In the genomic region with DNA sequence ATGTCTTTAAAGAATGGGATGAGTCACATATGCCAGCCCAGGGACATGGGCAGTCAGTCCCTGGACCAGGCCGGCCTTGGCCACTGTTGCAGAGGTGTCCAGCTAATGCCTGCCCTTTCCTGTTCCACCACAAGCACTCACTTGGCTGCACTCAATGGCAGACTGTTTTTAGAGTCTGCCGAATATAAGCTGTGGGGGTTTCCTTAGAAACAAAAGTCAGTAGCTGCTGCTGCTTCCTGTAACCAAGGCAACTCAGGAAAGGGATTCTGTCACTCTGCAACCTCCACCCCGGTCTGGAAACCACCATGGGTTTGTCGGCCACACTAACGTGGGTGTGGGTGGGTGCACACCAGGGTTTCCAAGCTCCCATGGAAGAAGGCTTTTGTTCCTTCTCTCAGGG, we compare ENCODE assay signal across 8 mouse cellular contexts.
A peak's percentile ranks its signal among the peaks of the same experiment; 100 is the strongest.
DNase-seq lines count a peak whose midpoint lies in the region; ATAC-seq lines count a peak whose summit lies in the region.

No protein-coding gene starts in this region.

- 51% methylated on average over 5 of the region's 5 CpGs for WGBS in heart, embryonic 10.5 days
- 27% methylated on average over 5 of the region's 5 CpGs for WGBS in midbrain, embryonic 13.5 days

- no peaks in the 10 kb centered on the region for H3K9me3 ChIP-seq in heart, embryonic 10.5 days
- H3K9me3 ChIP-seq in midbrain, embryonic 13.5 days = no peaks in the 10 kb centered on the region

- 0 out of 2 replicates have a peak overlapping the region, but pooled peaks have one; percentile 10 for H3K9ac ChIP-seq in midbrain, embryonic 13.5 days (replicated peaks)

- DNase-seq in gastrocnemius, adult 18-20 months (ENCODE audit: low spot score) = peak; percentile 47
- no peak for DNase-seq in gastrocnemius, postnatal 14 days
- DNase-seq in adrenal gland, postnatal 10 days = peak; percentile 75
- DNase-seq in heart, embryonic 10.5 days (ENCODE audit: low spot score) = no peak
- peak; percentile 47 to 67 for DNase-seq in layer of hippocampus, adult 8-10 months (ENCODE audit: low spot score in 2 of 2)
- DNase-seq in thymus, postnatal 0 days (ENCODE audit: low spot score) = peak; percentile 63
- no peak for DNase-seq in gastrocnemius, postnatal 4 days (ENCODE audit: low spot score in 2 of 2)

- H3K4me1 ChIP-seq in heart, embryonic 10.5 days = peaks cover 94% of the 10 kb centered on the region
- H3K4me1 ChIP-seq in midbrain, embryonic 13.5 days (replicated peaks) = peaks cover 13% of the 10 kb centered on the region

- peaks cover 7% of the 10 kb centered on the region; the same call in 1 of the 2 replicates for H3K36me3 ChIP-seq in heart, embryonic 10.5 days
- no peaks in the 10 kb centered on the region for H3K36me3 ChIP-seq in midbrain, embryonic 13.5 days

- H3K4me3 ChIP-seq in heart, embryonic 10.5 days = no peak overlapping the region
- H3K4me3 ChIP-seq in midbrain, embryonic 13.5 days (replicated peaks) = no peak overlapping the region

- intact Hi-C loops in gastrocnemius, postnatal 14 days (cut with DNase I; ENCODE audit: low total_unique reads) = no loop called here

- ATAC-seq in midbrain, embryonic 13.5 days = peak; percentile 34

- H3K27ac ChIP-seq in heart, embryonic 10.5 days = peak overlapping the region; percentile 62
- H3K27ac ChIP-seq in midbrain, embryonic 13.5 days = peak overlapping the region; percentile 30; the same call in 1 of the 2 replicates

- no peaks in the 10 kb centered on the region for H3K27me3 ChIP-seq in heart, embryonic 10.5 days (ENCODE audit: insufficient read depth, poor library complexity, severe bottlenecking)
- H3K27me3 ChIP-seq in midbrain, embryonic 13.5 days = no peaks in the 10 kb centered on the region

- no peak overlapping the region for H3K4me2 ChIP-seq in midbrain, embryonic 13.5 days (replicated peaks)

Comparison
In these comparisons a context has a peak if more than half of its experiments do, and no peak if none do; other contexts are left out.
1. DNase-seq: peak in gastrocnemius, adult 18-20 months (single experiment), adrenal gland, postnatal 10 days (single experiment), layer of hippocampus, adult 8-10 months (2 of 2) and thymus, postnatal 0 days (single experiment); none in gastrocnemius, postnatal 14 days (single experiment), heart, embryonic 10.5 days (single experiment) and gastrocnemius, postnatal 4 days (0 of 2).